Mouse (Mus musculus) ZHBTc4 (cell line): ENCODE measurements around the gene H2-D1.

Source experiments
- DNase-seq: peaks from one replicate; pipeline ENCODE4 v3.0.0-alpha.2; 2011; ENCODE audit warnings: low read depth, low spot score

H2-D1 gene

DNA sequence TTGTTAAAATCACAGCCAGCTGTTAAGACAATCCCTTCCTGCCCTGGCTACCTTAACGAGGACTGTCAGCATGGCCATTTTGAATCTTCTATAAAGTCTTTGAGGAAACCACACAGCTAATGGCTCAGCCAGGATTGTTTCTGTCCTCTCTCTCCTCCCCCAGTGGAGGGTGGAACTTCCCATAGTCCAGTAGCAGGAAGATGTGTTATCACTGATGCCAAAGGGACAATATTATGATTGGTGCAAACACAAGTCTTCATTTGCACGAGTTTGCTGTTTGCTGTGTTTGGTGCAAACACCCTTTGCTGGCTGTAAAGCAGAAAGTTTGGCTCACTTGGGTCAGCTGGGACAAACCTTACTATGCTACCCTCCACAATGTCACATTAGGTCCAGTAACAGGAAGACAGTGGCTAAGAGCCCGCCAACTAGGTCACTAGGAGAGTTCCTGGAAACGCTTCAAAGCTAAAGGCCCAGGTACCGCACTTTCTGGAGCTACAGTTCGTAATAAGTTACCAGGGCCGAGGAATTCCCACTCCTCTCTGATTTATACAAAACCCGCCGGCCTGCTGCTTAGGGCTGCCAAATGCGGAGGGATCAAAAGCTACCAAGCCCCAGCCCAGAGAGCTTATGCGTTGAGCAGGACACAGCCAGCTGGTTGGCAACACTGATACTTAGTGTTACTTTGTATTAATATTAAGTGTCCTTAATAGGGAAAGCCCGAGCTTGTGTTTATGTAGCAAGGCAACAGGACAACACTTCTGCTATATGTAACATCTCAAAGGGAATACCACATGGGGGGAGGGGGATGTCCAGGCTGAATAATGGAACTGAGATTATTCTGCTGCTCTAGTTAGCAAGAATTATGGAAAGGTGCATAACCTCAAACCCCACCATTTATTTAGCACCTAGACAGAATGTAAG, 21.9 kb upstream of the H2-D1 start:
- no peak for DNase-seq

DNA sequence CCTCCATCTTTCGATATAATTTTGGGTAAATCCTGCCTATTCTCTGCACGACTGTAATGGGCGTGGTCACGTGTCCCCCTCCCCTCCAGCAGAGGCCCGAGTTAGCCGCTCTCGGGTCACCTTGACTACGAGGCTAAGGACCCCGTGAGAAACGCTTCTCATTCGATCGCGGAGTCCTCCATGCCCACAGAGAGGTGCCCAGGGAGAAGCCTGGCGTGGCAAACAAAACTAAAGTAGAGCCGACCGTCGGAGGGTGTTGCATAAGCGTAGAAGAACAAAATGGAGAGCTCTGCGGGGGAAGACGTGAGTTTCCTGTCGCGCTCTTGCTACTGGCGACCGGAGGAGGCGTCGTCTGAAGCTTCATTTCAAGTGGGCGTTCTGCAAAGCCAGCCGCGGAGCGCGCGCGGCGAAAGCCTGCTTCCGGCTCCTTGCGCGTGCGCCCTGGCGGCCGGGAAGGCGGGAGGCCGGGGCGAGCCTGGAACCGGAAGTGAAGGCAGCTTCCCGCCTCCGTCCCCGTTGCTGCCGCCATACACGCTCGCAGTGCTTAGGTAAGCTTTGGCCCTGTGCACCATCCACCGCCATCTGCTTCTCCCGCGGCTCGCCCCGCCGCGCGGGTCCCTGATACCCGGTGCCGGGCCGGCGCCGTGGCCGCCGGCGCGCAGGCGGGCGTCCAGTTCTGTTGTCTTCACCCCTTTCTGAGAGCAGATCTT, 21.1 kb upstream of the H2-D1 start, which contains the start of gene Ddx39b:
Ddx39b (plus strand) TSS at position 442 of the 710 bp plus-strand sequence.
- peak; percentile 97 for DNase-seq

DNA sequence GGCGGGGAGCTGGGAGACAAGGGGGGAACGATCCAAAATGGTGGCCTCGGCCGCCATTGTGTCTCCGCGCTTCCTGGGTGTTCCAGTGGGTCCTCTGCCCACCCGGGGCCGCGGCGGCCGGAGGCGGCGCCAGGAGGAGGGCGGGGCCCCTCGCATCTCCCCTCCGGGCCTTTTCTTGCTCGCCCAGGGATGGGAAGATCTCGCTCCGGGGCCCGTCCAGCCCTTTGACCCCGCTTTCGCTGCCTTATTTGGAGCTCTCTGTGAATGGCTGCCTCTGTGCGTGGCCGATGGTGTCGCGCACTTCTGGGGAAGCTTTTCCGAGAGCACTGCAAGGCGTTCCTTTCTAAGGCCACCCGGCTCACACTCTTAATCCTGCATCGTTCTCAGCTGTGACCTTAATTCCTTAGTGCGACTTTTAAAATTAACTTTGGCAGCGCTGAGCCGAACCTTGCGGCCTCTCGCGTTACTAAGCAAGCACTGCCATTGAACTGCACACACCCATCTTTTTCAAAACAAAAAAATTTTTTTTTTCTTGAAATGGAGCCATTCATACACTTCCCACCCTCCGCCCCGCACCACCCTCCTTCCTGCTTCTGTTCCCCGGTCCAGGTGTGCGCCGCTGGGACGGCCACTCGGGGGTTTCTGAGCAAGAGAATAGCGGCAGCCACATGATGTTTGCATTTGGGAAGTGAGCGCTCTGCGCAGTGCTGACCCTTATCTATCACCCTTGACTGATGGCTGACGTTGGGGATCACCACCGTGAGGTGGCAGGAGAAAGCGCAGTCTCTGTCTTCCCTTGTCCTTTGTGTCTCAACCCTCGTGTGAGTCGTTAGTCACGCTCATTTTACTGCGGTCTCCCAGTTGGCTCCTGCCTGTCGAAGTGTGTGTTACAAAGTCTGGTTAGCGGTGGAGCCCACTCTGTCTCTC, 20.3 kb upstream of the H2-D1 start:
- DNase-seq, result peak; percentile 85

DNA sequence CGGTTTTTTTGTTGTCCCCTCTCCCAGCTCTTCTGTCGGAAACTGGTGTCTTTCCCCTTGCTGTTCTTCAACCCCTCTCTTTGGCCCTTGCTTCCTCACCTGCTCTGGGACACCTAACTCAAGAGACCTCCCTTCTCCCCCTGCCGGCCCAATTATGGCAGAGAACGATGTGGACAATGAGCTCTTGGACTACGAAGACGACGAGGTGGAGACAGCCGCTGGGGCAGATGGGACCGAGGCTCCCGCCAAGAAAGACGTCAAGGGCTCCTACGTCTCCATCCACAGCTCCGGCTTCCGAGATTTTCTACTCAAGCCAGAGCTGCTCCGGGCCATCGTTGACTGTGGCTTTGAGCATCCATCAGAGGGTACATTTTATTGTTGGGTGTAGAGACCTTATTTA, 19.4 kb upstream of the H2-D1 start:
- peak; percentile 77 for DNase-seq

DNA sequence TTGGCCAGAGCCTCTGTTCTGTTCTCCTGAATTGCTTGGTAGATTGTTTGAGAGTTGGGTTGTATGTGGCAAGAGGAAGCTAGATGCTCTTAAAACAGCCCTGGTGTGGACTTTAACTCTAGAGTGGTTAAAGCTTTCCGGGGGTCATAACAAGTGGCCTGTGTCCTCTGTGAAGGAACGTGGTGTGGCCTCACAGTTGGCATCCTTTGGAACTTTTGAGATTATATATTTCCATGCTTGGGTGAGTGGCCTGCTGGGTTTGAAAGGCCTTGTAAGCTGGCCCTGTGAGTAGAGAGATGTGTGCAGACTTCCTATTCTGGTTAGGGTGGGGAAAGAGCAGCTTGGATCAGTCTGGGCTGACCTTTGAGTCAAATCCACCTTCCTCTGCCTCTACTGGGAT, 17.5 kb upstream of the H2-D1 start:
- no peak for DNase-seq

DNA sequence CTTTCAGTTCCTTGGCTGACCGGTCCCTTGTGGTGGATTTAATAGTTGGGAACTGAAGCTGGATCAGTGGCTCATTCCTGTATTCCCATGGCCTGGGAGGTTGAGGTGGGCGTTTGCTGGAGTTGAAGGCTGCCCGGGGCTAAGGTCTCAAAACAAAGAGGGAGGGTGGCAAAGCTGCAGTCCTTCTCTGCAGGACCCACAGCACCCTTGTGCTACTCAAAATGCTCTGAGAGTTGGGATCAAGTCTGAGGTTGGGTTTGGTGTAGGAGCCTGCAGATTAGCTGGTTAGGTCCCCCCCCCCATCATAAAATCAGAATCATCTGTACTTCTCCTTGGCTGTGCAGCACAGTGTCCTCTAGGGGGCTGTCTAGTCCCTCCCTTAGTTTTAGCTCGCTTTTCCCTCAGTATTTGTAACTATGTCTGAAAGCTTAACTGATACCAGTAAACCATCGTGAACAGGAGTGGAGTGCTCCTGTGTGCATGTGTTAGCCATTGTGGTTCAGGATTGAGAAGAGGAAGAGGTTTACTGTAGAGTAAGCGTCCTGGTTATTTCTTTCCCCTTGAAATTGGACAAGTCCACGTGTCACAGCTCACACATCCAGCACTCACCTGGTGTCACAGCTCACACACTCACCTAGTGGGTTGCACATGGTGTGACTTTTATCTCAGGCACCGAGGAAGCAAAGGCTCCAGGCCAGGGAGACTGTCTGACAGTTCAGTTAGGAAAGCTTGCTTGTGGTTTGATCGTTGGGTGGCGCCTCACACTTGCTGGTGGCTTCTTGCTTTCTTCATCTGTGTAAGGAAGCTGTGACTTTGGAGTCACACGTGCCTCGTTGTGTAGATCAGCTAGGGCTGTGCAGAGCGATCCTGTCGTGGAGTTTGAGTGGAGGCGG, 16.6 kb upstream of the H2-D1 start:
- peak; percentile 61 for DNase-seq

DNA sequence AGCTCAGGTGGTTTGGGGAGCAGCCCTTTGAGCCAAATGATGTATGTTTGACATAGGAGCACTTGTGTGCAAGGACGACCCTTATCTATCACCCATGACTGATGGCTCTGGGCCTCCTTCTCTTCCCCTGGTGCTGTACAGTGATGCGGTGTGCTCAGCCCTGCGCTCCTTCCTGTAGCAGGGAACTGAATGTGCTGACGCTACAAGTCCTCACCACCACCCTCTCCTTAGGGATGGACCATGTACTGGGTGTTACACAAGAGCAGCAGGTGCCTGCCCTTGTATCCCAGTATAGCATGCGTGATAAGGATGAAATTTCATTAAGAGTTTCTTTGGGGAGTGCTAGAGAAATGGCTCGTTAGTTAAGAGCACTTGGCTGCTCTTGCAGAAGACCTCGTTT, 15.4 kb upstream of the H2-D1 start:
- no peak for DNase-seq

DNA sequence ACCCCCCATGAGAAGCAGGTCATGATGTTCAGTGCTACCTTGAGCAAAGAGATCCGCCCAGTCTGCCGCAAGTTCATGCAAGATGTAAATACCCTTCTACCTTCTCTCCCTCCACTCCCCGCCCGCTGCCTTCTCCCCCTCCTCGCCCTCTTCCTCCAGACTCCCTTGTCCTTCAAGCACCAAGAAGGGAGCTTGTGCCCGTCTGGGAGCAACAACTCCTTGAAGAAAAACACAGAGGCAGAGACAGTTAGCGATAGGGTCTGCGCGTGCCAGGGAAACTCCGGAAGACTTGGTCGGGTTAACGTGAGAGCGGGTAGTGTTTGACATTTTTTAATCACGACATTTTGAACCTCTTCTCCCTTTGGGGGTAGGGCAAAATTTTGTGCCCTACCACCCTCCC, 13.5 kb upstream of the H2-D1 start:
- no peak for DNase-seq

DNA sequence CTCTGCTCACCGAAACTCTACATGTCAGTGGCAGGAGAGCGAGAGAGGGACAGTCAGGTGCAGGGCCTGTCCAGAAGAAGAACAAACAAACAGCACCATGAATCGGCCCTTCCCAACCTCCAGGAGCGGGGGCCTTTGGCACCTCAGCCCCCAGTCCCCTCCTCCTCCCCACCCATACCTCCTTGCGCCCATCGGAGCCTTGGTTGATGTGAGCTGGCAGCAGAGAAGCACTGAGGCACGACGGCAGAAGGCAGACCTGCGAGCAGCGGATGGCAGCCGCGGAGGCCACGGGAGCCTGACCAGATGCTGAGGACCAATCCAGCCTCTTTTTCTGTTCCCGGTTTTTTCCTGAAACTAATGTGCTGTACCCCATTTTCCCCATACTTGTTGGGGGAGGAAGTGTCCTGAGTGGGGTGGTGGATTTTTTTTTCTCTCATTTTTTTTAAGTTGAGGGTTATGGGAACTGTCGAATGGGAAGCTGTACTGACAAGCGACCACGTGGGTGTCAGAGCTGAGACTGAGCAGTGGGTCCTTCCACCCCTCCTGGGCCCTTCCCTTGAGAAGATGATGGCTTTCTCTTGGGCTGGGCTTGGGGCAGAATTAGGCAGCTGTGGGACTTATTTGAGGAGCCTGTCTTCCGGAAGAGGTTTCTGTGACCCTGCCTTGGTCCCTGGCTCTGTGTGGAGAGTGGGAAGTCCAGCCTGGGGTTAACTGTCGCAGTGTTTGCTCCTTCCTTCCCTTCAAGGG, 12.9 kb upstream of the H2-D1 start:
- no peak for DNase-seq

DNA sequence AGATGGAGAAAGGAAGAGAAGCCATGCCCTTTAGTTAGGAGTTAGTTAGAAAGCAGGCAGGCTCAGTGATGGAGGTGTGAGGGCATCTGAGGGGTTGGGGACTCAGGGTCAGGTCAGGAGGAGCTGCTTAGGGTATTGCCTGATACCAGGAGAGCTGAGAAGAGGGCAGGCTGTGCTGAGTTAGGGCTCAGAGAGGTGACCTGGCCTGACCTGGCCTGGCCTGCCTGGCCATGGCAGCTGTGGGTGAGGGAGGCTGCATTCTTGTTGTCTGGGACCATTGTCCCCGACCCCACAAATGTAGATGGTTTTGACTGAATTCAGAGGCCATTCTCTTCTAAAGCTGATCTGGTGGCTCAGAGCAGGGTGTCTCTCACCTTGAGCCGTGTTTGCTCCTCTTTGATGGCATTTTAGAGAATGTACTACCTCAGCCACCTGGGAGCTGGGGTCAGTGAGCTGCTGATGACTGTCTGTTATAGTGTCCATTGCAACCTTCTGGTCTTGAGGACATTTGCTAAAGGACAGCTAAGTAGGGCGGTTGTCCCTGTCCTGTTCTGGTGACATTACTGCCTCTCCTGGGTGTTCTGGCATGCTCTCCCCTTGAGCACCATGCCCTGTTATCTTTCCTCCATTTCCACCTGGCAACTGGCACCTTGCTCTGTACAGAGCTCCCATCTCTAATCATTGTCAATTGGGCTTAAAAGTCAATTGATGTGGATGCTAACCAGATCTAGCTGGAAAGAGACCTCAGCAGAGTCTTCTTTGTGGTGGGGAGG, 12.0 kb upstream of the H2-D1 start:
- DNase-seq, result no peak

DNA sequence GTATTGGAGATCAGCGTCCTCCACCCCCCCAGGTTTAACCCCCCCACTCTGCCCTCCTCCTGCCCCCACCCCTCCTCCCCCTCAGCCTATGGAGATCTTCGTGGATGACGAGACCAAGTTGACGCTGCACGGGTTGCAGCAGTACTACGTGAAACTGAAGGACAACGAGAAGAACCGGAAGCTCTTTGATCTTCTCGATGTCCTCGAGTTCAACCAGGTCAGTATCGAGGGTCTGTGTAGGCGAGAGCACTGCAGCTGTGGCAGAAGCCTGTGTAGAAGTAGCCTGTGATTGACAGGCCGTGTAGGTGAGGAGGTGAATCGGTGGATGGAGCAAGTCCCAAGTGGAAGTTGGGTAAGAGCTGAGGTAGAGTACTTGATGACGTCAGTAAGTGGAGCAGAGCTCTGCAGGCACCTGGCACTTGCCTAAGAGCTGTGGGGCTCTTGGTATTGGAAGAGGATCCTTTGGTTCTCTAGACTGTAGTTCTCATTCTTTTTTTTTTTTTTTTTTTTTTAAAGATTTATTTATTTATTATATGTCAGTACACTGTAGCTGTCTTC, 11.3 kb upstream of the H2-D1 start:
- DNase-seq, result no peak

DNA sequence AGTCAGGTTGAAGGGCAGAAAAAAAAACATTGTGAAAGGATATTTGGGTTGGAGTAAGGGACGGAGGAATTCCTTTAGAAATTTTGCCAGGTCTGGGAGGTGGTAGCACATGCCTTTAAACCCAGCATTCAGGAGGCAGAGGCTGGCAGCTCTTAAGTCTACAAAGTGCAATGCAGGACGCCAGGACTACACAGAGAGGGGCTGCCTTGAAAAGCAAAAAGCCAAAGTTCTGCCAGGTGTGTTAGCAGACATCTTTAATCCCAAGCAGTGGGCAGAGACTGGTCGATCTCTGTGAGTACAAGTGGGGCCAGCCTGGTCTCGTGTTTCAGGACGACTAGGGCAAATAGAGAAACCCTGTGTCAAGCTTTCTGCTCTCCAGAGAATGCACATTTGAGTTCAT, 10.5 kb upstream of the H2-D1 start:
- no peak for DNase-seq

DNA sequence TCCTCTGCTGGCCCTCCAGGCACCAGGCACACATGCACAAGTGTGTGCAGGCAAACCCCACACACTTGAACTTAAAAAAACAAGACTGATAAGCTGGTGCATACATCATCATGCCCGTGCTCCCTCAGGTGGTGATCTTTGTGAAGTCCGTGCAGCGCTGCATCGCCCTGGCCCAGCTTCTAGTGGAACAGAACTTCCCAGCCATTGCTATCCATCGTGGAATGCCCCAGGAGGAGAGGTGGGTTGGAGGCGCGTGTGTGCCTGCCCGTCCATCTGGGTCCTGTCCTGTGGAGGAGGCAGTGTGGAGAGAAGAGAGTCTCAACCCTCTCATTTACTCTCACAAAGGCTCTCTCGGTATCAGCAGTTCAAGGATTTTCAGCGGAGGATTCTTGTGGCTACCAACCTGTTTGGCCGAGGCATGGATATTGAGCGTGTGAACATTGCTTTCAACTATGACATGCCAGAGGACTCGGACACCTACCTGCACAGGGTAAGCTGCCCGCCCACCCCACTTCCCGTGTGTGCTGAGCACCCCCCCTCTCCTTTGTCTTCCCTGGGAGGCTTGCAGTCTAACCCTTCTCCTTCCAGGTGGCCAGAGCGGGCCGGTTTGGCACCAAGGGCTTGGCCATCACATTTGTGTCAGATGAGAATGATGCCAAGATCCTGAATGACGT, 9.8 kb upstream of the H2-D1 start:
- no peak for DNase-seq

DNA sequence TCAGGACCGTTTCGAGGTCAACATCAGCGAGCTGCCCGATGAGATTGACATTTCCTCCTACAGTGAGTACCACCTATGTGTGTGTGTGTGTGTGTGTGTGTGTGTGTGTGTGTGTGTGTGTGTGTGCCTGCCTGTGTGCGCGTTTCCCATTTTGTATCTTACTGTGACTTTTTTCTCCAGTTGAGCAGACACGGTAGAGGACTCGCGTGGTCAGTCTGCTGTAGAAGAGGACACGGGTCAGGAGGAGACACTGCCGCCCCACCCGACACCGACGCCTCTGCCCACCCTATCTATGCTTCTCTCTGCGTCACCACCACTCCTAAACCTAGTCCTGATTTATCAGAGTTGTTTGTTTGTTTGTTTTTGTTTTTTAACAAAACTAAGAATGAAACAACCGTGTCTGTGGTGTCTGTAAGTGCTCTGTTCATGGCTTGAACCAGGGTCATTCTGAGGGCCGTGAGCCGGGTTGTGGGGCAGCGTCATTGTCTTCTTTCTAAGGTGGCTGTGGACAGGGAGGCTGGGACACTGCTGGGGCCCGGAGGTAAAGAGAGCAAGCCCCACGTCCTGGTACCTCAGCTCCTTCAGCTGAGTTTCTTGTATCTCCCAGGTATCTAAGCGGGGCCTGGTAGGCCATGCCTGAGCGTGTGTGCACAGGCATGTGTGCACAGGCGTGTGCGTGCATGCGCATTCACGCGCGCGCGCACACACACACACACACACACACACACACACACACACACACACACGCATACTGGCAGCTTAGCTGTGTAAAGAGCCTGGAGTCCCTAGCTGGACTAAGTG, 9.0 kb upstream of the H2-D1 start:
- no peak for DNase-seq

DNA sequence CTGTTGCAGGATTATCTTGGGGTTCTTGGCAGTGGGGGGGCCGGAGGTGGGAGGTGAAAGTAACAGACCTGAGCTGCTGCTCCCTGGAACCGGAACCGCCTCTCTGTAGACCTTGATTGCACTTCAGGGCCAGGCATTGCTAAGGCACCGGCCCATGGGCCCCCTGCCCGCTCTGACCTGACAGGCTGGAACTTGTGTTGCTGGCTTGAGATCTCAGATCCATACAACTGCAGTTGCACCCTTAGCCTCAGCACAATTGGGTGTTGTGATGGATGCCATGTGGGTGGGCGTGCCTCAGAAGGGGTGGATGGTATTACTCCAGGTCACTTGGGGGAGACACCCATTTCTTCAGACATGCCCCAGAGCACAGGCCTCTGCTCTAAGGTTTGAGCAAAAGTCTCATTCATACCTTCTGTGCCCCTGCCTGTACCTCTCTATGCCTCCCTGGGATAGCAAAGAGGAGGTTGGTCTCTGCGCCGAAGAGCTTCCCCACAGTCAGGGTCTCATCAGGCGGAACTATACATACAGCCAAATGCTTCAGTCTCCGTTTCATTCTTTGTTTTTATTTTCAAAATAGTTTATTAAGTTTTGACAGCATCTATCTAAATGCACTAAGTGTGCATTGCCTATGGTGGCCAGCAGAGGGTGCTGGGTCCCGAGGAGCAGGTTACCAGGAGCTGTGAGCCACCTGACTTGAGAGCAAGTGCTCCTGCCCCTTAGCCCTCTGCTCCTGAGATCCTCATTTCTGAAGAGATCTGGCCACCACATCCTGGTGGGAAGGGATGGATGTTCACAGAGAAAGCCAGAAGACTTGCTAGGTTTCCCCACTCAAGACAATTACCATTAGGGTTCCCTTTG, 8.1 kb upstream of the H2-D1 start:
- DNase-seq, result peak; percentile 83

DNA sequence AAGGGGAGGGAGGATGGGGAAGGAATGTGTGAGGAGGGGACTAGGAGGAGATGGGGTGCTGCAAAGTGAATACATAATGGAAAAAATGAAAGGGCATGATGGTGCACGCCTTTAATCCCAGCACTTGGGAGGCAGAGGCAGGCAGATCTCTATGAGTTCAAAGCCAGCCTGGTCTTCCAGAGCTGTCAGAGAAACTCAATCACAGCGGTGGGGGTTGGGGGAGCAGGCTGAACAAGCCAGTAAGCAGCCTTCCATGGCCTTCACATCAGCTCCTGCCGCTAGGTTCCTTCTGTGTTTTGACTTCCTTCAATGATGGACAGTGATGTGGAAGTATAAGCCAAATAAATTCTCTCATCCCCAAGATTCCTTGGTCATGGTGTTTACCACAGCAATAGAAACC, 7.2 kb upstream of the H2-D1 start:
- no peak for DNase-seq

DNA sequence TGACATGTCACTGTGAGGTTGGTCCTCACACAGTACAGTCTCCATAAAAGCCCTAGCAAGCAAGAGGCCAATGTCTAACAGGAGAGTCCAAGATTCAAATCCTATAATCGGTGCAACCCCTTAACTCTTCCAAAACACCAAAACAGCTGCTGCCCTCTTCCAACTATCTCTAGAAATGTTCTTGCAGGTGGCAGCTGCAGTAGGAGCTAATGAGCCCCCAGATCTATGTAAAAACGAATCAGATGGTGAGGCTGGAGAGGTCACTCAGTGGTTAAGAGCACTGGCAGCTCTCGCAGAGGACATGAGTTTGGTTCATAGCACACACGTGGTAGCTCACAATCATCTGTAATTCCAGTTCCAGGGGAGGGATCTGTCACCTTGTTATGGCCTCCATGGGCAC, 6.8 kb upstream of the H2-D1 start:
- no peak for DNase-seq
